Comparison of ENCODE assay signal across 24 mouse cellular contexts in the genomic region with DNA sequence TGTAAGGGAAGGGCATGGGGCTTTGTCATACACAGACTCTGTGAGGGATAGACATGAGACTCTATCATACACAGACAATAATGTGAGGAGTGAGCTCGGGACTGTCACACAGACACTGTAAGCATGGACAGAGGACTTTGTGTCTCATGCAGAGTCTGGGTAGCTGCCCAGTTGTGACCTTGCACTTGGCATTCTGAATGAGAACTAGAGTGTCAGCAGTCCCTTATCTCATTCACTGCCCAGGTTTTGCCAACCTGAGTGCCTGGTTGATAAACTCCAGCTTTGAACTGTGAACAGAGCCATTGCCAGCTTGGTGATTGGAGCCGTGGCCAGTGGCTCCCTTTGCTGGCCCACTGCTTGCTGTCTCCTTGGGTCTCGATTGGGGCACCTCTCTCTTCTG.
DNase-seq lines count a peak whose midpoint lies in the region; ATAC-seq and TF ChIP-seq lines count a peak whose summit lies in the region.
"Had no signal": no experiment of that assay in that cellular context is flagged by ENCODE, and none has a peak within 500 bp of the region (broad histone marks: within the 10 kb centered on the region; RNA-seq: fewer than 3 reads in every experiment).

No protein-coding gene starts in this region.

- 59% methylated on average over 3 of the region's 3 CpGs for WGBS in heart, embryonic 12.5 days
- 44% methylated on average over 3 of the region's 3 CpGs for WGBS in heart, postnatal 0 days
- 82% methylated on average over 3 of the region's 3 CpGs for WGBS in kidney, embryonic 15.5 days
- 81% methylated on average over 3 of the region's 3 CpGs for WGBS in intestine, embryonic 16.5 days

- ATAC-seq in heart, embryonic 12.5 days (ENCODE audit: insufficient number of reproducible peaks, low FRiP score), result no peak
- peak; percentile 60 for ATAC-seq in heart, postnatal 0 days (ENCODE audit: insufficient read depth, low read depth)
- no peak for ATAC-seq in kidney, embryonic 15.5 days (replicated peaks; ENCODE audit: low FRiP score)
- ATAC-seq in intestine, embryonic 16.5 days, result no peak
- ATAC-seq: forebrain, embryonic 15.5 days; midbrain, embryonic 15.5 days had no signal

- no peaks in the 10 kb centered on the region for H3K9me3 ChIP-seq in heart, embryonic 12.5 days (replicated peaks)
- H3K9me3 ChIP-seq in heart, postnatal 0 days (replicated peaks; ENCODE audit: control insufficient read depth, low read length), result no peaks in the 10 kb centered on the region
- H3K9me3 ChIP-seq in kidney, embryonic 15.5 days (replicated peaks), result no peaks in the 10 kb centered on the region
- no peaks in the 10 kb centered on the region for H3K9me3 ChIP-seq in intestine, embryonic 16.5 days (ENCODE audit: control insufficient read depth, low read length)
- H3K9me3 ChIP-seq: embryonic facial prominence, embryonic 10.5 days; forebrain, embryonic 15.5 days; hindbrain, embryonic 15.5 days; limb, embryonic 15.5 days; midbrain, embryonic 15.5 days; neural tube, embryonic 12.5 days had no signal

- DNase-seq in heart, adult 11 months, result peak; percentile 98
- DNase-seq in adrenal gland, adult 2 months, result peak; percentile 84
- DNase-seq in adrenal gland, postnatal 36 days, result peak; percentile 82 to 85
- DNase-seq in heart, postnatal 0 days (ENCODE audit: low spot score), result peak; percentile 82
- no peak for DNase-seq in spleen, postnatal 4 days (ENCODE audit: low spot score in 2 of 2)
- DNase-seq: cerebellum, adult 9-11 months; gastrocnemius, postnatal 36 days; kidney, adult 8-10 months; kidney, postnatal 14 days; left cerebral cortex, postnatal 4 days; retina, postnatal 1 day; right cerebral cortex, postnatal 25 days; spleen, adult 18-20 months; thymus, postnatal 4 days had no signal

- H3K36me3 ChIP-seq in heart, embryonic 12.5 days, result no peaks in the 10 kb centered on the region
- no peaks in the 10 kb centered on the region for H3K36me3 ChIP-seq in heart, postnatal 0 days (replicated peaks; ENCODE audit: control insufficient read depth, insufficient read depth, low read length)
- no peaks in the 10 kb centered on the region for H3K36me3 ChIP-seq in kidney, embryonic 15.5 days
- H3K36me3 ChIP-seq in intestine, embryonic 16.5 days (ENCODE audit: control insufficient read depth, insufficient read depth, low read length), result no peaks in the 10 kb centered on the region
- H3K36me3 ChIP-seq: embryonic facial prominence, embryonic 10.5 days; forebrain, embryonic 15.5 days; hindbrain, embryonic 15.5 days; limb, embryonic 15.5 days; midbrain, embryonic 15.5 days; neural tube, embryonic 12.5 days had no signal

- H3K27me3 ChIP-seq in heart, embryonic 12.5 days (replicated peaks), result 0 out of 2 replicates have a peak, but pooled peaks cover 5% of the 10 kb centered on the region
- H3K27me3 ChIP-seq in heart, postnatal 0 days (ENCODE audit: control insufficient read depth, insufficient read depth, low read length), result no peaks in the 10 kb centered on the region
- no peaks in the 10 kb centered on the region for H3K27me3 ChIP-seq in kidney, embryonic 15.5 days
- H3K27me3 ChIP-seq in intestine, embryonic 16.5 days (replicated peaks; ENCODE audit: control insufficient read depth, insufficient read depth, low read length), result no peaks in the 10 kb centered on the region
- H3K27me3 ChIP-seq: forebrain, embryonic 15.5 days; hindbrain, embryonic 15.5 days; limb, embryonic 15.5 days; midbrain, embryonic 15.5 days; neural tube, embryonic 12.5 days had no signal

- no peak for TF ChIP-seq CTCF in heart, postnatal 0 days (IDR thresholded peaks at IDR 0.05; ENCODE audit: low read depth)

- peaks cover 36% of the 10 kb centered on the region for H3K4me1 ChIP-seq in heart, embryonic 12.5 days (replicated peaks)
- peaks cover 32% of the 10 kb centered on the region for H3K4me1 ChIP-seq in heart, postnatal 0 days (ENCODE audit: control insufficient read depth, insufficient read depth)
- H3K4me1 ChIP-seq in kidney, embryonic 15.5 days, result no peaks in the 10 kb centered on the region
- H3K4me1 ChIP-seq in intestine, embryonic 16.5 days (ENCODE audit: control insufficient read depth, insufficient read depth, low read length), result no peaks in the 10 kb centered on the region
- H3K4me1 ChIP-seq: hindbrain, embryonic 15.5 days; limb, embryonic 15.5 days; midbrain, embryonic 15.5 days; neural tube, embryonic 12.5 days had no signal

- H3K9ac ChIP-seq in heart, embryonic 12.5 days, result no peak overlapping the region
- H3K9ac ChIP-seq in heart, postnatal 0 days (replicated peaks; ENCODE audit: low read depth, low read length), result no peak overlapping the region
- H3K9ac ChIP-seq in kidney, embryonic 15.5 days, result no peak overlapping the region
- no peak overlapping the region for H3K9ac ChIP-seq in intestine, embryonic 16.5 days (ENCODE audit: low read depth, low read length)
- H3K9ac ChIP-seq: forebrain, embryonic 15.5 days; hindbrain, embryonic 15.5 days; limb, embryonic 15.5 days; midbrain, embryonic 15.5 days; neural tube, embryonic 12.5 days had no signal

- no peak; the same call in none of the 2 replicates for TF ChIP-seq EP300 in heart, postnatal 0 days (IDR thresholded peaks at IDR 0.05; ENCODE audit: low read depth)

- no peak overlapping the region for H3K4me2 ChIP-seq in heart, embryonic 12.5 days
- H3K4me2 ChIP-seq in heart, postnatal 0 days (ENCODE audit: low read depth, low read length), result no peak overlapping the region
- H3K4me2 ChIP-seq in kidney, embryonic 15.5 days, result no peak overlapping the region
- no peak overlapping the region for H3K4me2 ChIP-seq in intestine, embryonic 16.5 days (ENCODE audit: low read depth, low read length)
- H3K4me2 ChIP-seq: forebrain, embryonic 15.5 days; hindbrain, embryonic 15.5 days; limb, embryonic 15.5 days; midbrain, embryonic 15.5 days; neural tube, embryonic 12.5 days had no signal

- no peak overlapping the region for H3K4me3 ChIP-seq in heart, embryonic 12.5 days
- H3K4me3 ChIP-seq in heart, postnatal 0 days (ENCODE audit: low read depth, low read length), result no peak overlapping the region
- H3K4me3 ChIP-seq in kidney, embryonic 15.5 days (replicated peaks), result no peak overlapping the region
- no peak overlapping the region for H3K4me3 ChIP-seq in intestine, embryonic 16.5 days (ENCODE audit: low read length)
- H3K4me3 ChIP-seq: embryonic facial prominence, embryonic 10.5 days; forebrain, embryonic 15.5 days; hindbrain, embryonic 15.5 days; limb, embryonic 15.5 days; midbrain, embryonic 15.5 days; neural tube, embryonic 12.5 days had no signal

- H3K27ac ChIP-seq in heart, embryonic 12.5 days (ENCODE audit: poor library complexity, severe bottlenecking), result no peak overlapping the region
- peak overlapping the region; percentile 61 for H3K27ac ChIP-seq in heart, postnatal 0 days (ENCODE audit: low read depth)
- no peak overlapping the region for H3K27ac ChIP-seq in kidney, embryonic 15.5 days
- no peak overlapping the region for H3K27ac ChIP-seq in intestine, embryonic 16.5 days (ENCODE audit: low read length)
- H3K27ac ChIP-seq: embryonic facial prominence, embryonic 10.5 days; forebrain, embryonic 15.5 days; hindbrain, embryonic 15.5 days; limb, embryonic 15.5 days; macrophage; midbrain, embryonic 15.5 days; neural tube, embryonic 12.5 days had no signal

Comparison
In these comparisons a context has a peak if more than half of its experiments do, and no peak if none do; other contexts are left out.
1. DNase-seq: peak in heart, adult 11 months (single experiment), adrenal gland, adult 2 months (single experiment), adrenal gland, postnatal 36 days (2 of 2) and heart, postnatal 0 days (single experiment); none in spleen, postnatal 4 days (0 of 2).